Mouse (Mus musculus): Measurements from ENCODE around the gene Ssxb3. TPM values are rescaled to one million over a fixed set of nuclear protein-coding genes. Genes with fewer than 3 reads are reported as not detected.
"Not testable (repeated sequence)": the region's sequence is repeated elsewhere in the genome, so short reads cannot be mapped to it uniquely, and the experiment has no call there.

Gene Ssxb3
- total RNA-seq (2014; fragmentation: Nextera tagmentation) (not detected in 2 replicates), total RNA-seq (2017) (not detected in 2 replicates), polyA plus RNA-seq (2012) (not detected in 2 replicates)

DNA sequence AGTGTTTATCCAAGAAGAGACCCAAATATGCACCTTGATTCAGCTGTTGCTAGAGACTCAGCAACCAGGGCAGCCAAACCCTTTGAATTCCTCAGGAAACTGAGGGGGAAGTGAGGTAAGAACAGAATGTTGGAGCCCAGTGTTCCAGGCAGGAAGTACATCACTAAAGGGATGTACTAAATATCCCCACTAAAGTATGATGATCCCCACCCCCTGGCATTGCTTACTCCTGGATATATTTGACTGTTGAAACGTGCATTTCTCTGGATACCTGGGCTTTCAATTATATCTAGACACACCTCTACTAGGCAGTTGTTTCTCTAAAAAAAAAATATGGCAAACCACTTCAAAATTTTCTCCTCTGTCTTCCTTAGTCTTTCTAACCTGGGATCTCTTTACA, at the start of gene Ssxb3:
Ssxb3 (minus strand) TSS at position 101 of the 400 bp plus-strand sequence.
- not testable (repeated sequence) for H3K9me3 ChIP-seq (replicated peaks); ATAC-seq (ENCODE audit: extremely low read depth, insufficient number of reproducible peaks, low FRiP score, poor library complexity, severe bottlenecking); H3K36me3 ChIP-seq (replicated peaks); H3K4me1 ChIP-seq (ENCODE audit: insufficient read depth, low read depth, low read length); H3K4me3 ChIP-seq (ENCODE audit: low read depth, low read length); H3K27me3 ChIP-seq (ENCODE audit: insufficient read depth, low read length); DNase-seq (ENCODE audit: low spot score)

GRCm38 (mm10) chrX:8548155-8548554, 43.5 kb downstream of the Ssxb3 start, which contains the start of gene Ssxb6:
Ssxb6 (minus strand) TSS chrX:8548255.
- H3K9me3 ChIP-seq (replicated peaks); ATAC-seq (ENCODE audit: extremely low read depth, insufficient number of reproducible peaks, low FRiP score, poor library complexity, severe bottlenecking); H3K4me1 ChIP-seq (ENCODE audit: insufficient read depth, low read depth, low read length); H3K36me3 ChIP-seq (replicated peaks); DNase-seq (ENCODE audit: low spot score); H3K27me3 ChIP-seq (ENCODE audit: insufficient read depth, low read length); H3K4me3 ChIP-seq (ENCODE audit: low read depth, low read length): not testable (repeated sequence)

Other genes starting within 250 kb of the Ssxb3 start
- not detected in 2 replicates for gene Ssxb9, start 224.8 kb downstream of the Ssxb3 start, total RNA-seq (2014; fragmentation: Nextera tagmentation)
- not detected in 2 replicates for gene Ssxb9, start 224.8 kb downstream of the Ssxb3 start, total RNA-seq (2017)
- not detected in 2 replicates for gene Ssxb9, start 224.8 kb downstream of the Ssxb3 start, polyA plus RNA-seq (2012)
- not detected in 2 replicates for gene Ssxb1, start 178.5 kb downstream of the Ssxb3 start, total RNA-seq (2014; fragmentation: Nextera tagmentation)
- gene Ssxb1, start 178.5 kb downstream of the Ssxb3 start, total RNA-seq (2017), result not detected in 2 replicates
- not detected in 2 replicates for gene Ssxb1, start 178.5 kb downstream of the Ssxb3 start, polyA plus RNA-seq (2012)
- gene Ssxb2, start 130.1 kb downstream of the Ssxb3 start, total RNA-seq (2014; fragmentation: Nextera tagmentation), result not detected in 2 replicates
- gene Ssxb2, start 130.1 kb downstream of the Ssxb3 start, total RNA-seq (2017), result not detected in 2 replicates
- not detected in 2 replicates for gene Ssxb2, start 130.1 kb downstream of the Ssxb3 start, polyA plus RNA-seq (2012)
- not detected in 2 replicates for gene Gm14459, start 66.9 kb downstream of the Ssxb3 start, total RNA-seq (2014; fragmentation: Nextera tagmentation)
- gene Gm14459, start 66.9 kb downstream of the Ssxb3 start, total RNA-seq (2017), result not detected in 2 replicates
- not detected in 2 replicates for gene Gm14459, start 66.9 kb downstream of the Ssxb3 start, polyA plus RNA-seq (2012)
- gene Ssxb6, start 43.6 kb downstream of the Ssxb3 start, total RNA-seq (2014; fragmentation: Nextera tagmentation), result not detected in 2 replicates
- not detected in 2 replicates for gene Ssxb6, start 43.6 kb downstream of the Ssxb3 start, total RNA-seq (2017)
- gene Ssxb6, start 43.6 kb downstream of the Ssxb3 start, polyA plus RNA-seq (2012), result not detected in 2 replicates
- gene Ssxb8, start 99.0 kb upstream of the Ssxb3 start, total RNA-seq (2014; fragmentation: Nextera tagmentation), result 3.5 TPM in 1 of 2 replicates, not detected in the other
- gene Ssxb8, start 99.0 kb upstream of the Ssxb3 start, total RNA-seq (2017), result not detected in 2 replicates
- gene Ssxb8, start 99.0 kb upstream of the Ssxb3 start, polyA plus RNA-seq (2012), result not detected in 2 replicates
- not detected in 2 replicates for gene Ssx9, start 156.6 kb upstream of the Ssxb3 start, total RNA-seq (2014; fragmentation: Nextera tagmentation)
- not detected in 2 replicates for gene Ssx9, start 156.6 kb upstream of the Ssxb3 start, total RNA-seq (2017)
- gene Ssx9, start 156.6 kb upstream of the Ssxb3 start, polyA plus RNA-seq (2012), result not detected in 2 replicates
- not detected in 2 replicates for gene Ssxb5, start 211.9 kb upstream of the Ssxb3 start, total RNA-seq (2014; fragmentation: Nextera tagmentation)
- gene Ssxb5, start 211.9 kb upstream of the Ssxb3 start, total RNA-seq (2017), result not detected in 2 replicates
- not detected in 2 replicates for gene Ssxb5, start 211.9 kb upstream of the Ssxb3 start, polyA plus RNA-seq (2012)